Mouse (Mus musculus) erythroblast, embryonic 14.5 days (primary cell): Measurements from ENCODE around the gene Dnajc1. TPM values are rescaled to one million over a fixed set of nuclear protein-coding genes. Genes with fewer than 3 reads are reported as not detected.

Experiments used
- H3K27me3 ChIP-seq: 2 replicates; pipeline ENCODE4 v1.6.1; 2012; ENCODE audit warnings: inconsistent platforms; ENCODE audit not compliant: control insufficient read depth
- H3K36me3 ChIP-seq: 2 replicates; pipeline ENCODE4 v1.6.1; 2012; ENCODE audit warnings: mild to moderate bottlenecking, inconsistent platforms; ENCODE audit not compliant: control insufficient read depth
- H3K4me1 ChIP-seq: 2 replicates; pipeline ENCODE4 v1.6.1; 2012; ENCODE audit warnings: inconsistent platforms; ENCODE audit not compliant: control insufficient read depth
- H3K4me3 ChIP-seq: replicated peaks from 2 replicates; pipeline ENCODE3; 2012; ENCODE audit warnings: moderate library complexity, mild to moderate bottlenecking, inconsistent platforms
- H3K9me3 ChIP-seq: 2 replicates; pipeline ENCODE4 v1.6.1; 2012; ENCODE audit warnings: low read length, inconsistent platforms, mixed read lengths; ENCODE audit not compliant: control insufficient read depth
- GATA1 ChIP-seq: IDR thresholded peaks from 2 replicates; pipeline ENCODE4 v1.6.1; 2012; ENCODE audit warnings: low read length, inconsistent platforms, mixed read lengths
- TAL1 ChIP-seq: IDR thresholded peaks from 3 replicates; pipeline ENCODE4 v1.6.1; 2012; ENCODE audit warnings: low read length, inconsistent platforms, mixed read lengths
- polyA plus RNA-seq: library from polyadenylated mRNA; stranded (reverse); fragments of >175 nt; gene quantifications from 2 replicates; pipeline ENCODE4 v1.2.3, GENCODE M21; 2012

Gene Dnajc1
- polyA plus RNA-seq, 1 experiment: 0.96 TPM

DNA sequence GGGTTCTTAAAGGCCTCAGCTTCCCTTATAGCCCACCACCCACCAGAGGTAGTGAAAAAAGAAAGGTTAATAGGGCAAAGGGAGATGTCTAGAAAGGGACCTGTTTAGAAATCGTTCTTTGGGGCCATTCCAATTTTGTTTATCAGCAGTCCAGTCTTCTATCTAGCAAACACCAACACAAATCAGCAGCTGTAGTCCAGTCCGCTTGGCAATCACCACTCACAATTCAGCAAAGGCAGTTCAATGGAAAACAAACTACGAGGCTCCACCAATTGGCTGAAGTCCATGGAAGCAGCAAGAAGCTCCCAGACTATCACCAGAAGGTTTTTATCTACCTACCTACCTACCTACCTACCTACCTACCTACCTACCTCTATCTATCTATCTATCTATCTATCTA is 236.5 kb downstream of the Dnajc1 start:
- Histone ChIP-seq H3K4me1 (no peaks in the 10 kb centered on the region), H3K36me3 (peaks cover 40% of the 10 kb centered on the region), H3K9me3 (no peaks in the 10 kb centered on the region), H3K27me3 (no peaks in the 10 kb centered on the region), H3K4me3 (no peak overlapping the region)
- TF ChIP-seq TAL1: no peak
- TF ChIP-seq GATA1: no peak
